Mouse (Mus musculus) small intestine, adult 2 months (tissue): Measurements from ENCODE around the gene Zfp804b. TPM values are rescaled to one million over a fixed set of nuclear protein-coding genes. Genes with fewer than 3 reads are reported as not detected.

Source experiments
- H3K27ac ChIP-seq: fragments of 200-500 bp; 2 replicates; pipeline ENCODE4 v1.5.1; 2012; ENCODE audit warnings: low read depth, low read length, control low read depth, inconsistent platforms; ENCODE audit not compliant: insufficient read depth
- H3K27me3 ChIP-seq: fragments of 200-500 bp; 2 replicates; pipeline ENCODE4 v1.6.1; 2012; ENCODE audit warnings: mild to moderate bottlenecking, moderate library complexity, low read length, inconsistent platforms; ENCODE audit not compliant: control insufficient read depth, insufficient read depth
- H3K36me3 ChIP-seq: fragments of 200-500 bp; 2 replicates; pipeline ENCODE4 v1.6.1; 2012; ENCODE audit warnings: mild to moderate bottlenecking, low read length, control low read depth, inconsistent platforms; ENCODE audit not compliant: control insufficient read depth, insufficient read depth
- H3K4me1 ChIP-seq: fragments of 200-500 bp; 2 replicates; pipeline ENCODE4 v1.6.1; 2012; ENCODE audit warnings: low read length, inconsistent platforms, mixed read lengths; ENCODE audit not compliant: control insufficient read depth, insufficient read depth, insufficient read length
- H3K4me3 ChIP-seq: fragments of 200-500 bp; 2 replicates; pipeline ENCODE4 v1.5.1; 2012; ENCODE audit warnings: low read depth, mild to moderate bottlenecking, control low read depth, inconsistent platforms, low read length, moderate library complexity
- CTCF ChIP-seq: fragments of 200-500 bp; IDR thresholded peaks from 2 replicates; pipeline ENCODE4 v1.5.1; 2012; ENCODE audit warnings: low read depth, mild to moderate bottlenecking, control low read depth, inconsistent platforms, low read length, moderate library complexity, mixed read lengths; ENCODE audit not compliant: insufficient replicate concordance, insufficient read length; ENCODE audit errors: extremely low read depth
- POLR2A ChIP-seq: fragments of 200-500 bp; IDR thresholded peaks from 2 replicates; pipeline ENCODE4 v1.6.1; 2012; ENCODE audit warnings: low read depth, mild to moderate bottlenecking, control low read depth, inconsistent platforms, low read length, moderate library complexity
- WGBS: fragments of 180-500 bp; shearing (Covaris S2); methylation state at CpG from one replicate; pipeline ENCODE4 v1.1.7; 2018; 5-methylcytosine and 5-hydroxymethylcytosine counted together
- polyA plus RNA-seq: library from polyadenylated mRNA; depleted of rRNA; stranded (reverse); fragments of >200 nt; gene quantifications from 2 replicates; pipeline ENCODE4 v1.2.3, GENCODE M21; 2012; rRNA removed

The Zfp804b gene
- polyA plus RNA-seq, 1 experiment, result not detected

DNA sequence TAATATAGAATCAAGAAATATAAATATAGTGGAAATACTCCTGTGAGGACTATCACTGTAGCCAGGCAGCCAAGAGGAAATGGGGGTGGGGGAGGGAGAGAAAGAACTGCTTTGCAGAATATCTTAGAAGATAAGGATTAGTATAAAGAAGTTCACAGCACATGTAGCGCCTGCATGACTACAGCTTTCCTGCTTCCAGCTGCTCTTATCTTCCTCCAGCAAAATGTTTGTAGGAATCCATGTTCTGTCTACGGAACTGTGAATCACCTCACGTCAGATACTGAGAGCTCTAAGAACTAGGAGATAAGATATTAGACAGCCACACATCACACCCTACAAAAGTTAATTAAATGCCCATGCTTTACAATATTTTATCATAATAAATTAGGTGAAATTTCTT is 433.3 kb downstream of the Zfp804b start:
- TF ChIP-seq POLR2A, result no peak
- no peak for TF ChIP-seq CTCF
- Histone ChIP-seq H3K27ac (no peak overlapping the region), H3K4me1 (no peaks in the 10 kb centered on the region), H3K4me3 (no peak overlapping the region), H3K27me3 (no peaks in the 10 kb centered on the region), H3K36me3 (no peaks in the 10 kb centered on the region)
- WGBS, result 39% methylated on average over 3 of the region's 3 CpGs

DNA sequence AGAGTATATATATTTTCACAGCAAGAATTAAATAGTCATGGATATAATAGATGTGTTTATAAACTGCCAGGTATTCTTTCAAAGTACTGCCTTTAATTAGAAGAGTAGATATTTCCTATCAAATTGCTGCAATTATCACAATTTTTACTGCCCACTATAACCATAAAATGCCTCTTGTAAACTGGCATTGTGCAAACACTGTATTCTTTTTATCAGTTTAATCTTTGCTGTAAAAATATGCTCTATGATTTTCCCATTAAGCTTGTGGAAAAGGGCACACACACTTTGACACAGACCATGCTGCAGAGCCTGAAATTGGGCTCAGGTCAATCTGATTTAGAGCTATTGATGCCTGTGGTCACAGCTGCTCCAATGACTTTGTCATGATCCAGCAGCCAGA is 463.2 kb downstream of the Zfp804b start:
- H3K36me3 ChIP-seq, result no peaks in the 10 kb centered on the region
- no peak overlapping the region for H3K4me3 ChIP-seq
- no peaks in the 10 kb centered on the region for H3K27me3 ChIP-seq
- H3K4me1 ChIP-seq, result no peaks in the 10 kb centered on the region
- H3K27ac ChIP-seq, result no peak overlapping the region
- TF ChIP-seq POLR2A (no peak), CTCF (no peak)

DNA sequence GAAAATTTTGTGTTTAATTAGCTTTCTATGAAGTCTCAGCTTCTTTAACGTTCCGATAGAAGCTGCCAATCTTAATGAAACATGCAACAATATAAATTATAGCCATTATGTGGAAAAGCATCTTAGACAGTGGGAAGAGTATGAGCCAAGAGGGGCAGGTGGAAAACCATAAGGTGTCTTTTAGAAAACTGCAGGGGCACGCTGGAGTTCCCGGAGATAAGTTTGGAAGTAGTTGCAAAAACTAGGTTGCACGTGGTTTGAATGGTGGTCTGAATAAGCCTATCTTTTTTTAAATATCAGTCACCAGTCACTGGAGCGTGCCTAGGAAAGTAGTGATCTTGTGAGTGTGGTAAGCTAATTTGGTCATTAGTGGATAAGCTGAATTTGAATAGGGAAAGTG is 473.0 kb downstream of the Zfp804b start:
- no peaks in the 10 kb centered on the region for H3K27me3 ChIP-seq
- H3K27ac ChIP-seq, result no peak overlapping the region
- WGBS, result 87% methylated on average over 6 of the region's 6 CpGs
- no peak for TF ChIP-seq POLR2A
- TF ChIP-seq CTCF, result no peak
- H3K4me3 ChIP-seq, result no peak overlapping the region
- no peaks in the 10 kb centered on the region for H3K36me3 ChIP-seq
- H3K4me1 ChIP-seq, result no peaks in the 10 kb centered on the region

DNA sequence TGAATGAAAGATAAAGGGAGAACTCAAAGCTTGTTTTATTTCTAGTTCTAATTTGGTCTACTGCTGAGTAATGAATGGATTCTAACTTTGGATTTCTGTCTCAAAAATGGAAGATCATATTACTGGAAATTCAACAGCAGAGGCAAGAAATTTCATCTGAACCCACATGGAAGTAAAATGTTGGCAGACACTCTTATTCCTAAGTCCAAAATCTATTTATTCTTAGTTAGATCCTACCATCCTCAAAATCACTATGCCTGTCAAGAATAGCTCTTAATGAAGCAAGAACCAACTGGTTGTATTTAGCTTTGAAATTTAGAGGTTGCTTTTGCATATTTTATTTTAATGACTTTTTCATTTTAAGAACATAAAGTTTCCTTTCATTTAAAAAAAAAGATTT is 473.6 kb downstream of the Zfp804b start:
- no peak for TF ChIP-seq POLR2A
- TF ChIP-seq CTCF, result no peak
- H3K27me3 ChIP-seq, result no peaks in the 10 kb centered on the region

DNA sequence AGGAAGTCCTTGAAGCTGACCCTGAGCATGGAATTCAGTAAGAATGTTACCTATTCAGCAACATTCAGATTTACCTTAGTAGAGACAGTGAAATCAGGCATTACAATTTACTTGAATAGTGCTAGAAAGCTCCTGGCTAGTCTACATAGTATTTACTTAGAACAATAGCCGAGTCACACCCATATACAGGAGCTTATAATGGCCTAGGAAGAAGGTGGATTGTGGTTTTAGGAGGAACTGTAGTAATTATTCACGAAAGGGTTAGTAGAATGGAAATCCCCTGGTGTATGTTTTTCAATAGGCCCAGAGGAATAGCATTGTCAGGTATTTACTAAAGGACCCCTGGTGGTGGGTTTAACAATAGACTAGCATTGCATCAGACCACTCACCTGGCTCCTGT is 549.2 kb downstream of the Zfp804b start:
- Histone ChIP-seq H3K36me3 (no peaks in the 10 kb centered on the region), H3K27me3 (no peaks in the 10 kb centered on the region), H3K27ac (no peak overlapping the region), H3K4me1 (no peaks in the 10 kb centered on the region), H3K4me3 (no peak overlapping the region)
- WGBS, result 58% methylated on average over 2 of the region's 2 CpGs
- TF ChIP-seq POLR2A (no peak), CTCF (no peak)

More for the DNA sequence above, 473.6 kb downstream of the Zfp804b start:
- Histone ChIP-seq H3K36me3 (no peaks in the 10 kb centered on the region), H3K4me3 (no peak overlapping the region), H3K4me1 (no peaks in the 10 kb centered on the region), H3K27ac (no peak overlapping the region)

DNA sequence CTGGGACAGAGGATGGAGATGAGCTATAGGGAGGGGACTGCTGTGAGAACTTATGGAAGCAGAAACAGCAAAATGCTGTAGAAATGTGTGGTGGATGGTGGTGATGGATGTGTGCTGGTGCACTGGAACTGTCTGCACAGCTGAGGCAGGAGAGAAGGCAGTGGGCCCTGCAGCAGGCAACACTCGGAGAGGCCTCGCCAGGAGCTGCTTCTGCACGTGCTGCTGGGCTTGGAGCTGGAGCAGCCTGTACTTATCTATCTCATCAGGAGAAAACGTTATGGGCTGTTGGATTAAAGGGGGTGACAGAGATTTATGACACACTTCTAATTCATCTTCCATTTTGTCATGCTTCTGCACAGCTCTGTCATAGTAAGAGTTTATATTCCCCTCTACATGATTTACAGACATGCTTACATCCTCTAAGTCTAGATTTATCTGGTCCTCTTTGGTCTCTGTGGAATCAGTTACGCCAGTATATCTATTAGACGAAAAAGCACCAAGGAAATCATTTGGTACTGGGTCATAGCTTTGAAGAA is 575.1 kb downstream of the Zfp804b start:
- no peak for TF ChIP-seq POLR2A
- TF ChIP-seq CTCF, result no peak
- WGBS, result 46% methylated on average over 6 of the region's 6 CpGs
- Histone ChIP-seq H3K36me3 (no peaks in the 10 kb centered on the region), H3K4me1 (no peaks in the 10 kb centered on the region), H3K27me3 (no peaks in the 10 kb centered on the region), H3K4me3 (no peak overlapping the region), H3K27ac (no peak overlapping the region)

Other genes with a start within 250 kb of the Zfp804b start
- not detected in 2 replicates for gene Tex47, start 40.6 kb downstream of the Zfp804b start, polyA plus RNA-seq